Mouse (Mus musculus) limb, embryonic 10.5 days (tissue): ENCODE measurements around the gene 5730522E02Rik. TPM values are rescaled to one million over a fixed set of nuclear protein-coding genes. Genes with fewer than 3 reads are reported as not detected.

Source experiments
- DNase-seq: peaks from one replicate; pipeline ENCODE4 v3.0.0-alpha.2; 2017; ENCODE audit warnings: low spot score
- H3K27ac ChIP-seq: fragments of 300-500 bp; sonication (generic); 2 replicates; pipeline ENCODE4 v1.5.1; 2016; ENCODE audit warnings: mild to moderate bottlenecking
- H3K27me3 ChIP-seq: fragments of 300-500 bp; sonication (generic); 2 replicates; pipeline ENCODE4 v1.6.1; 2016; ENCODE audit warnings: low read depth, mild to moderate bottlenecking; ENCODE audit not compliant: poor library complexity, severe bottlenecking
- H3K36me3 ChIP-seq: fragments of 300-500 bp; sonication (generic); 2 replicates; pipeline ENCODE4 v1.6.1; 2016; ENCODE audit warnings: mild to moderate bottlenecking, moderate library complexity
- H3K4me1 ChIP-seq: fragments of 300-500 bp; sonication (generic); 2 replicates; pipeline ENCODE4 v1.6.1; 2016
- H3K4me3 ChIP-seq: fragments of 300-500 bp; sonication (generic); 2 replicates; pipeline ENCODE4 v1.5.1; 2016; ENCODE audit warnings: mild to moderate bottlenecking, moderate library complexity
- H3K9me3 ChIP-seq: fragments of 300-500 bp; sonication (generic); replicated peaks from 2 replicates; pipeline ENCODE4 v1.6.1; 2016; ENCODE audit warnings: mild to moderate bottlenecking
- WGBS: fragments of 180-500 bp; shearing (Covaris S2); methylation state at CpG from one replicate; pipeline ENCODE4 v1.1.7; 2016; 5-methylcytosine and 5-hydroxymethylcytosine counted together
- polyA plus RNA-seq: library from polyadenylated mRNA; unstranded; fragments of >200 nt; fragmentation: Nextera tagmentation; extraction: Ambion mirVana; gene quantifications from 2 replicates; pipeline ENCODE4 v1.2.1, GENCODE M21; 2016

The 5730522E02Rik gene
- polyA plus RNA-seq, 1 experiment from 2014 or later, result 7.0 TPM

DNA sequence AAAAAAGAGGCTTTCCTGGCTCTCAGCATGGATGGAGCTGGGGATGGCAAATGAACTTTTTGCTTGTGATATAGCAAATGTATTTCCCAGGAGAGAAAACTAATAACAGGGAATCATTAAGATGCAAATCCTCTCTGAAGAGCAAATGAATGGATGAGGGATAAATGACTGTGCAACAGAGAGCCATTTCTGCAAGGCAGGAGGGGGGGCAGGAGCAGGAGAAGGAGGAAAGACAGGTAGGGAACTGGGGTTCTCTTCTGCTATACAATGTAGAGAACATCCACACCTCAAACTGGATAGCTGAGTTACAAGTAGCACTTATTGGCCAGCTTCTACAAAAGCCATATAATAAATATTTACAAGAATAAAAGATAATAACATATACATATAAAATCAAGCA, 390.8 kb downstream of the 5730522E02Rik start:
- Histone ChIP-seq H3K4me1 (no peaks in the 10 kb centered on the region), H3K9me3 (no peaks in the 10 kb centered on the region; the same call in 1 of the 2 replicates), H3K36me3 (no peaks in the 10 kb centered on the region), H3K4me3 (no peak overlapping the region), H3K27me3 (no peaks in the 10 kb centered on the region), H3K27ac (no peak overlapping the region)
- DNase-seq, result no peak

DNA sequence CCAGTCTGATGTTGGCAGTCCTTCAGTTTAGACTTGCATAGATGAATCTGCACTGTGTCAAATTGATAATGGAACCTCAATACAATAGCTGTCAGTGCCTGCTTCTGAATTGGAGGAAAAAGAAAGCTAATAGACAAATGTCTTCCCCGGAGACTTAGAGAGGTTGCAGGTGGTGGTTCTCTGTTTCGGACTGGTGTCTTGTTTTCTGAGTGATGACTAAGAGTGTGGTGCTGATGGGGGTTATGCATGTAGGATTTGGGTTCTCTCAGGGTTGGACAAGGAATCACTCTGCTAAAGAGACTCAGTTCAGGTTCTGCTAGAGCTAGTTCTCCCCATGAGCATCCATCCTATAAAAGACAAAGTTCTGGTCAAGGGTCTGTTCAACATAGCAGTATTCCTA, 397.1 kb downstream of the 5730522E02Rik start:
- 93% methylated on average over 2 of the region's 2 CpGs for WGBS
- Histone ChIP-seq H3K4me3 (no peak overlapping the region), H3K4me1 (no peaks in the 10 kb centered on the region), H3K9me3 (no peaks in the 10 kb centered on the region), H3K27me3 (no peaks in the 10 kb centered on the region), H3K36me3 (no peaks in the 10 kb centered on the region), H3K27ac (no peak overlapping the region)
- DNase-seq, result no peak

DNA sequence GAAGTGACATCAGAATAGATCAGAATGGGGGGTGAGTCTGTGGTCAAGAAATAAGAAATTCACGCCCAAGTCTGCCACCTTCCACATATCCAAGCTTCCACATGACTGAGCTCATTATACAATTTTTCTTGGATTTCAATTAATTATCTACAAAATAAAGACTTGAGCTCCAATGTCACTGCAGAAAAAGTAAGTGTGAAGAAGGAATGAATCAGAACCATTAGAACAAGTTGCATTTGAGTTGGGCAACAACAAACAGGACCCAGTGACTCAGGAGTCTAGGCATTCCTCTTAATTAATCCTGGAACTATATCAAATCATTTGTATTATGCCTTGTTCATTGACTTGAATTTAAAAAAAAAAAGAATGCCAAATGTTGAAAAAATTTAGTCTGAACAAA, 422.9 kb downstream of the 5730522E02Rik start:
- no peaks in the 10 kb centered on the region for H3K27me3 ChIP-seq
- H3K4me1 ChIP-seq, result no peaks in the 10 kb centered on the region
- DNase-seq, result no peak
- WGBS, result 95% methylated on average over 1 of the region's 1 CpGs
- no peaks in the 10 kb centered on the region for H3K36me3 ChIP-seq
- no peak overlapping the region for H3K27ac ChIP-seq
- no peaks in the 10 kb centered on the region for H3K9me3 ChIP-seq
- H3K4me3 ChIP-seq, result no peak overlapping the region

DNA sequence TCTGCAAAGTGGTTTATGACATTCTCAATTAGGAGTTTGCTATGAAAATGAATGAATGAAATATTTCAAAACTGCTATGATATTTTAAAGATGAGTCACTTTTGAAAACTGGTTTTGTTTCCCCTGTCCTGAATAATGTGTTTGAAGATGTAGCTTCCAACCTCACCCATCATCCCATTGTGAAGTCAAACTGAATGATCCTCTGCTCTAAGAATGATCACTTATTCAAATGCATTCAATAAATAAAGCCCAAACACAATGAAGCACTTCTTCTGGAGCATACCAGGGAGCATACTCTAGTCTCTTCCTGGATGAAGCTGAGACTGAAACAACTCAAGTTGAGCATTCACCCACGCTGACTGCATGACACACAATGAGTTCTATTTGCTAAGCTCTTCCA, 438.3 kb downstream of the 5730522E02Rik start:
- Histone ChIP-seq H3K9me3 (no peaks in the 10 kb centered on the region), H3K27me3 (no peaks in the 10 kb centered on the region), H3K4me1 (no peaks in the 10 kb centered on the region), H3K4me3 (no peak overlapping the region), H3K27ac (no peak overlapping the region), H3K36me3 (no peaks in the 10 kb centered on the region)
- WGBS, result 90% methylated on average over 1 of the region's 1 CpGs
- no peak for DNase-seq

DNA sequence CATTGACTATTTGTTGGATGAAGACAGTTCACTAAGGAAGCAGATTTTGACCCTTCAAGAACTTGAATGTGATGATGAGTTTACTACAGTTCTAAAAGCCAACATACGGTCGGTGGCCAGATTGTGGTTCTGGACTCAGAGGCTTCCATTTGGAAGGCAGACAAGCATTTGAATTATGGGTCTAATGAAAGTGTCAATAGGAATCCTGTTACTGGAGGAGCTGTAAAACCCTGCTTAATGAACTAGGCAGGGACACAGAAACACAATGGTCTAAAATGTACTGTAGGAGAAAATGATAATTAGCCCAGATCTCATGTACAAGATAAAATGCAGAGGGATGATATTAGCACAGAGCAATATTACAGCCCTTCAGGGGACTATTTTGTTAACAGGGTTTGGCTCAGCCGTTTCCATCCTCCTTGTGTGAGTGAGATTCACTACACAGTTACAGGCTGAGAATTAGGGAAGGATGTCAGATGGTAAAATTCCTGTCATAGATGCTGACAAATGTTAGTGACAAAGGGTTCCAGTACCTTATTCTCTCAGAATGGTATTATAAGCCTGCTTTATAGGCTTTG, 439.5 kb downstream of the 5730522E02Rik start:
- Histone ChIP-seq H3K4me1 (no peaks in the 10 kb centered on the region), H3K4me3 (no peak overlapping the region), H3K9me3 (no peaks in the 10 kb centered on the region), H3K27ac (no peak overlapping the region), H3K36me3 (no peaks in the 10 kb centered on the region), H3K27me3 (no peaks in the 10 kb centered on the region)
- no peak for DNase-seq
- 69% methylated on average over 3 of the region's 3 CpGs for WGBS

DNA sequence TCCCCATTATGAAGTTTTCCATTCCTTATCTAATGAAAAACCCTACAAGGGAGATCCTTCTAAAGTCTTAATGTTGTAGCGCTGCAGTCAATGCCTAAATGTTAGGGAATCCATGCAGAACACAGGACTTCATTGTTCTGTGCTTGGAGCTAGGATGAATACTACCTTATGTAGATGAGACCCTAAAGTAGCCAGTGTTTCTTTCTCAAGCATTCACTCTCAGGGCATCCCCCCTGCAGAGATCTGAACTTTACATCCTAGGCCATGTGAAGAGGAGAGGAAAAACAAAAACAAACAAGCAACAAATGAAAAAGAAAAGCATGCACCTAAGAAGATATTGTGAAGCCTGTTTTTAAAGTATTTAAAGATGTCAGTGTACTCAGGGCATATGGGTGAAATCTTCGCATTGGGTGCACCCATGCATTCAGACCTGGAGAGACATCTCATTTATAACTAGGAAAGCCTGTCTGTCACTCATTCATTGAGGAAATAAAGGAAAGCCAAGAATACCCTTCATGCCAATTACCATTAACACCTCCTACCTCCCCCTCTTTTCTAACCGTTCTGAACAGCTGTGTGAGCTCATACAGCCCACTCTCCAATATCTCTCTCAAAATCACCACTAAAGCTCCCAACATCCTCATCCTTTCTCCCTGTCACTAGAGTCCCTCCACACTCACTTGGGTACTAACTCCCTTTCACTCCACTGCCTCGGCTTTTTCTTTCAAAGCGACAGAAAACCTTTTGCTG, 442.8 kb downstream of the 5730522E02Rik start:
- Histone ChIP-seq H3K4me1 (no peaks in the 10 kb centered on the region), H3K9me3 (no peaks in the 10 kb centered on the region), H3K27ac (no peak overlapping the region), H3K4me3 (no peak overlapping the region), H3K36me3 (no peaks in the 10 kb centered on the region), H3K27me3 (no peaks in the 10 kb centered on the region)
- 56% methylated on average over 5 of the region's 5 CpGs for WGBS
- DNase-seq, result no peak

DNA sequence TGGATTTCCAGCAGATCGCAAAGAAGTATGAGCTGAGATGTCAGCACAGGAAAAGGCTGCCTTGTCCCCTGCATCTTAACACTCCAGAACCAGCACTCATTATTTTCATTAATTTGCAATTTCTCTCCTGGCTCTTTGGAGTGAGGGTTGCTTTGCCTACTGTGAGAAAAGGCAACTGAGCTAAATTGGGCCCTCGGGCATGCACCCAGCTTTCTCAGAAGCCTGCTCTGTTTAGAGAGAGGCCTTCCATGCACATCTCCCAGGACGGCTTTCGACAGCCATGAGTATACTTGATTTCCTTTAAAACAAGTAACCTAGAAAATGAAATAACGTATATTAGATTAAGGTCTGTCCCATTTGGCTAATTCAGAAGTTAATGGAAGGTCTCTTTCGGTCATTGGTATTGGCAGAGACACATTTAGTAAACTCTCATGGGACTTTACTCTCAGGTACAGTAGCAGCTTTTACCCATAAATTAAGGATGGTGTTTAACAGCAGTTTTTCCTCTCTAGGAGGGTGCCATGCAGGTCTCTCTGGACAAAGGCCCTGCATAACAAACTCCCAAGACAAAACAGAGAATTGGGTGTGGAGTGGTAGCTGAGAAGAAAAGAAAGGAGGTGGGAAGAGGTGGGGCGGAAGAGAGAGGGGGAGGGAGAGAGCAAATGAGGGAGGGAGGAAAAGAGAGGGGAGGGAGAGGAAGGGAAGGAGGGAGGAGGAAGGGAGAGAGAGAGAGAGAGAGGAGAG, 457.2 kb downstream of the 5730522E02Rik start:
- Histone ChIP-seq H3K4me3 (no peak overlapping the region), H3K27me3 (no peaks in the 10 kb centered on the region), H3K36me3 (no peaks in the 10 kb centered on the region), H3K9me3 (no peaks in the 10 kb centered on the region), H3K4me1 (no peaks in the 10 kb centered on the region), H3K27ac (no peak overlapping the region)
- WGBS, result 84% methylated on average over 7 of the region's 7 CpGs
- no peak for DNase-seq

DNA sequence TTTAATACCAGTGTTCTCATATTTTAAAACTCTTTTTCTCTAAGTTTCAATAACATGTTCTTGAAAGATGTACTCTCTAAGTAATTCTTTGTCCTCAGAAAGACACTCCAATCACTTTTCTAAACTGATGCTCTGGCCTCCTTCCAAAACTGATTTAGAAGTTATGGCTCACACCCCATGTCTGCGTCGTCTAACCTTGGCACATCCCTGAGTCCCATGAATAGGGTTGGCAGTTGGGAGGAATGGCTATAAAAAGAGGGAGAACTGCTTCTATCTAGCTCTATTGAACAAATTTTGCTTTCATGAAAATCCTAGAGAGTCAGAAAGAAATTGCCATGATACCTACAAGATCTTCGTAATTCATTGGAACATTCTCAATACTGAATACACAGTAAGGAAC, 458.1 kb downstream of the 5730522E02Rik start:
- H3K36me3 ChIP-seq, result no peaks in the 10 kb centered on the region
- 97% methylated on average over 3 of the region's 3 CpGs for WGBS
- no peaks in the 10 kb centered on the region for H3K9me3 ChIP-seq
- H3K27me3 ChIP-seq, result no peaks in the 10 kb centered on the region
- no peak overlapping the region for H3K27ac ChIP-seq
- no peak overlapping the region for H3K4me3 ChIP-seq
- no peak for DNase-seq
- H3K4me1 ChIP-seq, result peaks cover 2% of the 10 kb centered on the region

DNA sequence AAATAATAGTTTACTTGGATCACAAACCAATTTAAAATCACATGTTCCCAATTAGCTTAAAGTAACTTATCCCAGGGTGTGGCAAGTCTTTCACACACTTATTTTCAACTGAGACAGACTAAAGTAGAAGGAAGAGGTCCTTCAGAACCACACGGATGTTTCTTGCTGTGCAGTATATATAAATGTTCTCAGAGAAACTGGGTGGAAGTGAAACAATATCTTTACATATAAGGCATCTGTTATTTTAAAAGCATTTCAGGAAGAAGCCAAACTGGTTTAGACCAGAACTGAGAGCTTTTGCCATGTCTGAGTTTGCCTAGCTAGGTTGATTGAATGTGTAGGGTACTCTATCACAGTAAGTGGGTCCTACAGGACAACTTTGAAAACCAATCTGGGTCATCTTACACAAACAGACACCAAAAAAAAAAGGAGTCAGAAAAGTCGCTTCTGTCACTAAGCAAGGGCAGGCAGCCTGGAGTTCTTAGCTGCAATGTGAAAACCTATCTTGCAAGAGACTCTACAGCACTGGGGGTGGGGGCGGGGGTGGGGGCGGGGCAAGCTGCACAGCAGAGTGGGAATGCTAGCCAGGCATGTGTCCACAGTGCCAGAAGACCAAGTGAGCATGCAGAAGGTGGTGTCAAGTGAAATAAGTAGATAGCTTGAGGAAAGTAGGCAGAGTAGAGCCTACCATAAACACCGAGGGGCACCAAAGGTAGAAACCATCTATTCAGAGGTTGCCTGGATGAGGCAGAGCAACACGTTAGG, 463.3 kb downstream of the 5730522E02Rik start:
- no peaks in the 10 kb centered on the region for H3K36me3 ChIP-seq
- no peak overlapping the region for H3K4me3 ChIP-seq
- no peaks in the 10 kb centered on the region for H3K9me3 ChIP-seq
- no peak overlapping the region for H3K27ac ChIP-seq
- H3K4me1 ChIP-seq, result peaks cover 10% of the 10 kb centered on the region
- 50% methylated on average over 6 of the region's 6 CpGs for WGBS
- no peaks in the 10 kb centered on the region for H3K27me3 ChIP-seq
- DNase-seq, result no peak

DNA sequence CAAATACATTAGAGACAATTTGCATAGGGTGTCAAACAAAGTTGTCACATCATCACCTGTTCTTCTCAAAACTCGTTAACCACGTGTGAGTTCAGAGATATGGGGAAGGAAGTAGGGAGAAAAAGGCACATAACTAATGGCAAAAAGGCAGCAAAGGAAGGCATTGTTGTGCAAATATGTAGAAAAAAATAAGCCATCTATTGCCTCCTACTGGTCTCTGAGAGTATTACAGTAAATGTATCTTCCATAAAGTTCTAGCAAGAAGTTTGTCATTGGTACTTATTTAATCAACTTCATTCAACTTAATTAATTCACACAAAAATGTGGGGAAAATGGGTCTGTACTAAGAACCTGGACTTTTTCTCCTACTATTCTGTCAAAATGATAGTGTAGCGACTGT, 466.9 kb downstream of the 5730522E02Rik start:
- 89% methylated on average over 3 of the region's 3 CpGs for WGBS
- no peaks in the 10 kb centered on the region for H3K27me3 ChIP-seq
- H3K4me3 ChIP-seq, result no peak overlapping the region
- DNase-seq, result no peak
- no peaks in the 10 kb centered on the region for H3K36me3 ChIP-seq
- no peaks in the 10 kb centered on the region for H3K9me3 ChIP-seq
- H3K4me1 ChIP-seq, result peaks cover 10% of the 10 kb centered on the region
- no peak overlapping the region for H3K27ac ChIP-seq

DNA sequence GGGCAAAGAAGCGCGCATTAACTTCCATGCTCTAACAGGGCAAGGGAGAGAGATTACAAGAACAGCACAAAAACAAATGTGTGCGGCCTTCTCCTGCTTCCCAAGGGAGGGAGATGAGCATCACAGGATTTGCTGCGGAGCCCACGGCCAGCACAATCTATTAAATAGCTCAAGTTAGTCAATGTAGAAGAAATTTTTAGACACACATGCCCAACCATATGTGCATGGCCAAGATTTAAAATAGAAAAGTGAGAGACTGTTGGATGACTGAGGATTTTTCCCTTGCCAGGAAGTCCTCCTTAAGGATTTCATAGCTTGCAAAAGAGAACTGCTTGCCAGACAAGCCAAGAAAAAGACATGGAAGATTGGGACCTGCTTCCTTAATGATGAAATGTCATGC, 473.3 kb downstream of the 5730522E02Rik start:
- no peak for DNase-seq
- Histone ChIP-seq H3K27me3 (no peaks in the 10 kb centered on the region), H3K36me3 (no peaks in the 10 kb centered on the region), H3K27ac (no peak overlapping the region), H3K4me1 (no peaks in the 10 kb centered on the region; the same call in 1 of the 2 replicates), H3K9me3 (no peaks in the 10 kb centered on the region), H3K4me3 (no peak overlapping the region)
- WGBS, result 91% methylated on average over 5 of the region's 5 CpGs

DNA sequence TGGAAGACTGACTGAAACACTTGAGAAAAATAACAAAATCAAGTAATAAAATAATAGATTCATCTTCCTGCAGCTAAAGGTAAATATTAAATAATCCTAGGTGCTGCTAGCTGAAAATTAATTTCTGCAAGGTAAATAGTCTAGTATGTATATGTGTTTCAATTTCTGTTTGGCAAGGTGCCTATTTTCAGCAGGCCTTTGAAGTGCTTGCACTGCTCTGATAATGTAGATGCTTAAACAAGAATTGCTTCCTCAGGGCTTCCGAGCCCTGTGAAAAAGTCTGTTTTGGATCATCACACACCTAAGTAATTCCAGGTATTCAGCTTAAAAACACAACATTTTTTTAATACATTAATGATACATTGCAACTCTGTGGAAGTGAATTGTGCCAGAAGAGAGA, 481.1 kb downstream of the 5730522E02Rik start:
- 41% methylated on average over 1 of the region's 1 CpGs for WGBS
- H3K9me3 ChIP-seq, result no peaks in the 10 kb centered on the region
- DNase-seq, result no peak
- 0 out of 2 replicates have a peak, but pooled peaks cover 3% of the 10 kb centered on the region for H3K4me1 ChIP-seq
- no peak overlapping the region for H3K27ac ChIP-seq
- H3K27me3 ChIP-seq, result no peaks in the 10 kb centered on the region
- H3K4me3 ChIP-seq, result no peak overlapping the region
- no peaks in the 10 kb centered on the region for H3K36me3 ChIP-seq
